Mouse (Mus musculus) forebrain, embryonic 14.5 days (tissue): Measurements from ENCODE around the gene Hsd3b7. TPM values are rescaled to one million over a fixed set of nuclear protein-coding genes. Genes with fewer than 3 reads are reported as not detected.
"Not testable (repeated sequence)": the region's sequence is repeated elsewhere in the genome, so short reads cannot be mapped to it uniquely, and the experiment has no call there.

Experiments used
- ATAC-seq: fragments of 200-750 bp; cut with Nextera tagmentation; 2 replicates; pipeline ENCODE4 v1.8.0; 2017; ENCODE audit warnings: mild to moderate bottlenecking, moderate library complexity
- DNase-seq: peaks from one replicate; pipeline ENCODE4 v3.0.0-alpha.2; 2015; ENCODE audit warnings: low spot score
- H3K27ac ChIP-seq: fragments of 300-500 bp; sonication (generic); 2 replicates; pipeline ENCODE4 v1.5.1; 2014; ENCODE audit warnings: low read depth, mild to moderate bottlenecking, control low read depth, low read length, moderate library complexity
- H3K27me3 ChIP-seq: fragments of 300-500 bp; sonication (generic); replicated peaks from 2 replicates; pipeline ENCODE4 v1.6.1; 2014; ENCODE audit warnings: low read length, control low read depth, mixed read lengths; ENCODE audit not compliant: control insufficient read depth, insufficient read depth
- H3K36me3 ChIP-seq: fragments of 300-500 bp; sonication (generic); 2 replicates; pipeline ENCODE4 v1.6.1; 2014; ENCODE audit warnings: low read length, control low read depth; ENCODE audit not compliant: control insufficient read depth, insufficient read depth
- H3K4me1 ChIP-seq: fragments of 300-500 bp; sonication (generic); 2 replicates; pipeline ENCODE4 v1.6.1; 2014; ENCODE audit warnings: antibody characterized with exemption, low read length, control low read depth; ENCODE audit not compliant: control insufficient read depth, insufficient read depth
- H3K4me2 ChIP-seq: fragments of 300-500 bp; sonication (generic); 2 replicates; pipeline ENCODE4 v1.6.1; 2014; ENCODE audit warnings: mild to moderate bottlenecking, control low read depth, low read length
- H3K4me3 ChIP-seq: fragments of 300-500 bp; sonication (generic); 2 replicates; pipeline ENCODE4 v1.5.1; 2014; ENCODE audit warnings: low read depth, low read length, control low read depth
- H3K9ac ChIP-seq: fragments of 300-500 bp; sonication (generic); 2 replicates; pipeline ENCODE4 v1.6.1; 2014; ENCODE audit warnings: mild to moderate bottlenecking, low read length, control low read depth, moderate library complexity
- H3K9me3 ChIP-seq: fragments of 300-500 bp; sonication (generic); replicated peaks from 2 replicates; pipeline ENCODE4 v1.6.1; 2016; ENCODE audit warnings: low read length, control low read depth, mixed read lengths; ENCODE audit not compliant: control insufficient read depth
- WGBS: fragments of 180-500 bp; shearing (Covaris S2); extraction: QIAGEN DNeasy Blood & Tissue Kit; methylation state at CpG from one replicate; pipeline ENCODE4 v1.1.7; 2014; 5-methylcytosine and 5-hydroxymethylcytosine counted together
- polyA plus RNA-seq: library from polyadenylated mRNA; unstranded; fragments of >200 nt; fragmentation: Nextera tagmentation; extraction: Ambion mirVana; gene quantifications from 2 replicates; pipeline ENCODE4 v1.2.1, GENCODE M21; 2014

Gene Hsd3b7
- polyA plus RNA-seq, 1 experiment from 2014 or later, result 6.9 TPM

GRCm38 (mm10) chr7:127772080-127772479 lies 28.3 kb upstream of the Hsd3b7 start:
- ATAC-seq (no peak), DNase-seq (no peak)
- Histone ChIP-seq H3K27ac (no peak overlapping the region), H3K4me2 (no peak overlapping the region), H3K4me1 (peaks cover 21% of the 10 kb centered on the region; the same call in 1 of the 2 replicates), H3K9ac (no peak overlapping the region), H3K4me3 (no peak overlapping the region), H3K27me3 (no peaks in the 10 kb centered on the region), H3K36me3 (peaks cover 14% of the 10 kb centered on the region), H3K9me3 (no peaks in the 10 kb centered on the region)
- 96% methylated on average over 3 of the region's 3 CpGs for WGBS

DNA sequence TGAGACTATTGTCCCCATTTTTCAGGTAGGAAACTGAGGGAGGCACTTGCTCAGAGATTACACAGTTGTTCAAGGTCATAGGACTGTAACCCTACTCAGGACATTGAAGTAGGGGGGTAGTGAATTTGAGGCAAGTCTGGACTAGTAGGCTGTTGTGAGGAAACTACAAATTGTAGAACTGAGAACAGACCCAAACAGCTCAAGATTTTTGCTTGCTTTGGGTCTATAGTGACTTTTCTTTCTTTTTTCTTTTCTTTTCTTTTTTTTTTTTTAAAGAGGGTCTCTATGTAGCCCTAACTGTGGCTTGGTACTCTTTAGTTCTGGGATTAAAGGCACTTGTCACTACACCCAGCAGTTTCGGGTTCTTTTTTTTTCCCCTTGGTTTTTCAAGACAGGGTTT lies 27.8 kb upstream of the Hsd3b7 start:
- DNase-seq (no peak), ATAC-seq (no peak)
- Histone ChIP-seq H3K9ac (no peak overlapping the region), H3K36me3 (peaks cover 9% of the 10 kb centered on the region), H3K4me1 (peaks cover 21% of the 10 kb centered on the region; the same call in 1 of the 2 replicates), H3K4me3 (no peak overlapping the region), H3K9me3 (no peaks in the 10 kb centered on the region), H3K27me3 (no peaks in the 10 kb centered on the region), H3K27ac (no peak overlapping the region), H3K4me2 (no peak overlapping the region)
- 96% methylated on average over 1 of the region's 1 CpGs for WGBS

DNA sequence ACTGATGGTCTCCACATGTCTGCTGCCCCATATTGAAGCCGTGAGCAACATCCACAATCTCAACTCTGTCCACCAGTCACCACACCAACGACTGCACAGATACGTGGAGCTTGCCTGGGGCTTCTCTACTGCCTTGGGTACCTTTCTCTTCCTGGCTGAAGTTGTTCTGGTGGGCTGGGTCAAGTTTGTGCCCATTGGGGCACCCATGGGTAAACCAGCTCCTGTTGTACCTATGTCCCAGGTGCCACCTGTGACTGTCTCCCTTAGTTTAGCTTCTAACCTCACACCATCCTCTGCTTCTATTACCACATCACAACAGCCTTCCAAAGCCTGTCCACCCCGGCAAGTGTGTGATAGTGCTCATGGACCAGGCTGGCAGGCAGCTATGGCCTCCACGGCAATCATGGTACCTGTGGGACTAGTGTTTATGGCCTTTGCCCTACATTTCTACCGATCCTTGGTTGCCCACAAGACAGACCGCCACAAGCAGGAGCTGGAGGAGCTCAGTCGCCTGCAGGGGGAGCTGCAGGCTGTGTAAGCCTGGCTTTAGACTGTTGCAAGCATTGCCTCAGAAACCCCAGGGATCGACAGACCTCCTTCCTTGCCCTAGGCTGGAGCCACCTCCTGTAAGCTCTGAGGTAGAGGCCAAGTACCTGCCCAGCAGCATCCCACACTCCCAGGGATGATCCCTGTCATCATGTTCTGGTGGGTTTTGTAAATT lies 26.6 kb upstream of the Hsd3b7 start:
- H3K4me2 ChIP-seq, result no peak overlapping the region
- H3K9me3 ChIP-seq, result no peaks in the 10 kb centered on the region
- H3K4me1 ChIP-seq, result peaks cover 28% of the 10 kb centered on the region
- no peak overlapping the region for H3K27ac ChIP-seq
- no peak overlapping the region for H3K9ac ChIP-seq
- H3K36me3 ChIP-seq, result peaks cover 4% of the 10 kb centered on the region; the same call in 1 of the 2 replicates
- H3K4me3 ChIP-seq, result no peak overlapping the region
- H3K27me3 ChIP-seq, result no peaks in the 10 kb centered on the region
- ATAC-seq (no peak), DNase-seq (peak; percentile 75)
- 48% methylated on average over 9 of the region's 9 CpGs for WGBS

GRCm38 (mm10) chr7:127775837-127776236 lies 24.6 kb upstream of the Hsd3b7 start:
- peak overlapping the region; percentile 90 for H3K9ac ChIP-seq
- H3K9me3 ChIP-seq, DNase-seq, ATAC-seq, H3K27me3 ChIP-seq: not testable (repeated sequence)
- H3K36me3 ChIP-seq, result peaks cover 24% of the 10 kb centered on the region
- H3K4me3 ChIP-seq, result peak overlapping the region; percentile 96
- H3K4me1 ChIP-seq, result peaks cover 11% of the 10 kb centered on the region
- H3K27ac ChIP-seq, result peak overlapping the region; percentile 96; the same call in 1 of the 2 replicates
- peak overlapping the region; percentile 82 for H3K4me2 ChIP-seq
- 77% methylated on average over 7 of the region's 7 CpGs for WGBS

- WGBS, result under 1% methylated on average over 23 of the region's 23 CpGs
- ATAC-seq, result peak; percentile 76
- peak within 1 kb of the TSS; percentile 82 for H3K4me2 ChIP-seq
Measured at GRCm38 (mm10) chr7:127776426-127776825, 24.0 kb upstream of the Hsd3b7 start, which contains the start of gene Setd1a. Setd1a (plus strand) TSS chr7:127776670.

GRCm38 (mm10) chr7:127776878-127777473 lies 23.4 kb upstream of the Hsd3b7 start:
- peak; percentile 94 for ATAC-seq
- peaks cover 36% of the 10 kb centered on the region for H3K36me3 ChIP-seq
- H3K9ac ChIP-seq, result peak overlapping the region; percentile 90
- H3K4me1 ChIP-seq, result peaks cover 9% of the 10 kb centered on the region
- peak overlapping the region; percentile 96 for H3K4me3 ChIP-seq
- H3K4me2 ChIP-seq, result peak overlapping the region; percentile 82
- peak overlapping the region; percentile 96 for H3K27ac ChIP-seq
- DNase-seq, result peak; percentile 98
- WGBS, result 1% methylated on average over 62 of the region's 70 CpGs
- no peaks in the 10 kb centered on the region for H3K9me3 ChIP-seq
- no peaks in the 10 kb centered on the region for H3K27me3 ChIP-seq

More at GRCm38 (mm10) chr7:127776426-127776825, 24.0 kb upstream of the Hsd3b7 start, which contains the start of gene Setd1a:
- Histone ChIP-seq H3K27me3 (no peaks in the 10 kb centered on the region), H3K4me1 (peaks cover 9% of the 10 kb centered on the region), H3K36me3 (peaks cover 30% of the 10 kb centered on the region), H3K9ac (peak within 1 kb of the TSS; percentile 90), H3K27ac (peak within 1 kb of the TSS; percentile 96), H3K4me3 (peak within 1 kb of the TSS; percentile 96), H3K9me3 (no peaks in the 10 kb centered on the region)
- DNase-seq, result peak; percentile 92

- Histone ChIP-seq H3K9ac (peak overlapping the region; percentile 90), H3K4me2 (peak overlapping the region; percentile 82), H3K27ac (peak overlapping the region; percentile 96), H3K4me3 (peak overlapping the region; percentile 96), H3K4me1 (peaks cover 9% of the 10 kb centered on the region), H3K9me3 (no peaks in the 10 kb centered on the region), H3K27me3 (no peaks in the 10 kb centered on the region), H3K36me3 (peaks cover 43% of the 10 kb centered on the region)
- 3% methylated on average over 57 of the region's 66 CpGs for WGBS
- ATAC-seq (peak; percentile 45), DNase-seq (peak; percentile 56)
Measured at GRCm38 (mm10) chr7:127777474-127778266, 22.7 kb upstream of the Hsd3b7 start.

DNA sequence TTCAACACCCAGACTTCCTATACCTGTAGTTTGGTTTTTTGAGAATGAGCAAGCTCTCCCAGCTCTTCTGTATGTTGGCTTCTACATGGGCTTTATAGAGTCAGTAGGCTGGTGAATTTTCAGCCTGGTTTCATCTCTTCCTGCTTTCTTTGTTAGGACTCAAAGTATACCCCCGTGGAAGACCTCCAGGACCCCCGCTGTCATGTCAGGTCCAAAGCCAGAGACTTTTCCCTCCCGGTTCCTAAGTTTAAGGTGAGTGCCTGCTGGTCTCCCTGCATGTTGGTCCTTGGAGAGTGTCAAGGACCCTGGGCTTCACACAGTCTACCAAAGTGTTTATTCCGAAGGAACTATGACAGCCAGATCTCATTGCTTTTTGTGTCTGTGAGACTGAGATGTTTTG lies 22.1 kb upstream of the Hsd3b7 start:
- Histone ChIP-seq H3K9ac (peak overlapping the region; percentile 90), H3K27ac (no peak overlapping the region), H3K27me3 (no peaks in the 10 kb centered on the region), H3K9me3 (no peaks in the 10 kb centered on the region), H3K4me3 (peak overlapping the region; percentile 96), H3K36me3 (peaks cover 46% of the 10 kb centered on the region), H3K4me1 (peaks cover 9% of the 10 kb centered on the region), H3K4me2 (peak overlapping the region; percentile 82)
- ATAC-seq, result no peak
- 71% methylated on average over 4 of the region's 4 CpGs for WGBS
- DNase-seq, result no peak
